Mouse (Mus musculus) frontal cortex, postnatal 10 days (tissue): Measurements from ENCODE around the gene 1700014D04Rik.
"Not testable (repeated sequence)": the region's sequence is repeated elsewhere in the genome, so short reads cannot be mapped to it uniquely, and the experiment has no call there.

Experiments used
- DNase-seq, 2 experiments: peaks; one replicate each; pipeline ENCODE4 v3.0.0; 2022; ENCODE audit warnings: low spot score in 2 of 2, mixed read lengths in 1 of 2

Gene 1700014D04Rik

GRCm38 (mm10) chr13:59746711-59747110, at the start of gene 1700014D04Rik:
Gene 1700014D04Rik (minus strand): TSS chr13:59746752.
- DNase-seq: no peak

GRCm38 (mm10) chr13:59795807-59796465, 49.4 kb upstream of the 1700014D04Rik start:
- DNase-seq: no peak

- no peak for DNase-seq
Observed at GRCm38 (mm10) chr13:59794786-59795185, 48.2 kb upstream of the 1700014D04Rik start.

GRCm38 (mm10) chr13:59782145-59782544, 35.6 kb upstream of the 1700014D04Rik start, which contains the start of gene Gm49354:
Gene Gm49354 (minus strand): TSS chr13:59782245.
- no peak for DNase-seq

- not testable (repeated sequence) for DNase-seq
Observed at GRCm38 (mm10) chr13:59779744-59780264, 33.3 kb upstream of the 1700014D04Rik start.

- no peak for DNase-seq
Observed at GRCm38 (mm10) chr13:59779213-59779612, 32.7 kb upstream of the 1700014D04Rik start.

- DNase-seq: no peak
Observed at GRCm38 (mm10) chr13:59775168-59775567, 28.6 kb upstream of the 1700014D04Rik start.

GRCm38 (mm10) chr13:59771257-59771656, 24.7 kb upstream of the 1700014D04Rik start:
- peak; percentile 52 to 55 for DNase-seq

- no peak for DNase-seq
Observed at GRCm38 (mm10) chr13:59770847-59771246, 24.3 kb upstream of the 1700014D04Rik start.

- peak; percentile 85 to 87 for DNase-seq
Observed at GRCm38 (mm10) chr13:59770164-59770562, 23.6 kb upstream of the 1700014D04Rik start.

- peak; percentile 99 to 100 for DNase-seq
Observed at GRCm38 (mm10) chr13:59769296-59770163, 23.0 kb upstream of the 1700014D04Rik start, which contains the start of gene Isca1. Gene Isca1 (minus strand): TSS chr13:59769810.

GRCm38 (mm10) chr13:59768531-59768930, 22.0 kb upstream of the 1700014D04Rik start:
- no peak for DNase-seq

- DNase-seq: no peak
Observed at GRCm38 (mm10) chr13:59766786-59767515, 20.4 kb upstream of the 1700014D04Rik start.

GRCm38 (mm10) chr13:59762791-59763190, 16.2 kb upstream of the 1700014D04Rik start:
- DNase-seq: no peak

- no peak for DNase-seq
Observed at GRCm38 (mm10) chr13:59756906-59757305, 10.4 kb upstream of the 1700014D04Rik start.

GRCm38 (mm10) chr13:59750310-59750709, 3.8 kb upstream of the 1700014D04Rik start:
- no peak for DNase-seq

- no peak for DNase-seq
Observed at GRCm38 (mm10) chr13:59746164-59746563, 388 bp downstream of the 1700014D04Rik start.

- DNase-seq: no peak
Observed at GRCm38 (mm10) chr13:59745462-59745861, 1.1 kb downstream of the 1700014D04Rik start.

- DNase-seq: no peak
Observed at GRCm38 (mm10) chr13:59741697-59742096, 4.9 kb downstream of the 1700014D04Rik start.

GRCm38 (mm10) chr13:59741096-59741495, 5.5 kb downstream of the 1700014D04Rik start:
- no peak for DNase-seq

GRCm38 (mm10) chr13:59739397-59739796, 7.2 kb downstream of the 1700014D04Rik start:
- DNase-seq: no peak

- DNase-seq: no peak
Observed at GRCm38 (mm10) chr13:59738455-59738854, 8.1 kb downstream of the 1700014D04Rik start.
